ENCODE assay signal across 28 mouse cellular contexts in the genomic region with DNA sequence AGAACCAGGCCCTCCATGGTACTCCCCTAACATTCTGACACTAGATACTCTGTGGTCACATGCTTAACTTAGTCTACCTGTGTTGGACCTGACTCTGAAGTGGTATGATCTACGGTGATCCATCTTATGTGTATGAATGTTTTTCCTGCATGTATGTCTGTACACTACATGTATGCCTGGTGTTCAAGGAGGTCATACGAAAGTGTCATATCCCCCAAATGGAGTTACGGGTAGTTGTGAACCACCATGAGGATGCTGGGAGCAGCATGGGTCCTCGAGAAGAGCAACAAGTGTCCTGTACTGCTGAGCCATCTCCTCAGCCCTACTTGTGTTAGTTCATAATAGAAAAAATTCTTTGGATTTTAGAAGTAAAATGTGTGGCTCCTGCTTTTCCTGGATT. TPM values are rescaled to one million over a fixed set of nuclear protein-coding genes. Genes with fewer than 3 reads are reported as not detected.
"Had no signal": no experiment of that assay in that cellular context is flagged by ENCODE, and none has a peak within 500 bp of the region (broad histone marks: within the 10 kb centered on the region; RNA-seq: fewer than 3 reads in every experiment).

No protein-coding gene starts in this region.

- H3K9me3 ChIP-seq: embryonic facial prominence, embryonic 10.5 days; embryonic facial prominence, embryonic 12.5 days; embryonic facial prominence, embryonic 13.5 days; embryonic facial prominence, embryonic 15.5 days; forebrain, embryonic 10.5 days; forebrain, embryonic 12.5 days; forebrain, embryonic 13.5 days; forebrain, embryonic 15.5 days; heart, embryonic 10.5 days had no signal

- ATAC-seq: forebrain, embryonic 13.5 days; forebrain, embryonic 14.5 days; forebrain, embryonic 15.5 days; forebrain, embryonic 16.5 days; forebrain, postnatal 0 days had no signal

- H3K27me3 ChIP-seq: embryonic facial prominence, embryonic 12.5 days; embryonic facial prominence, embryonic 13.5 days; embryonic facial prominence, embryonic 15.5 days; forebrain, embryonic 12.5 days; forebrain, embryonic 13.5 days; forebrain, embryonic 15.5 days had no signal

- H3K27ac ChIP-seq: embryonic facial prominence, embryonic 10.5 days; embryonic facial prominence, embryonic 12.5 days; embryonic facial prominence, embryonic 13.5 days; embryonic facial prominence, embryonic 15.5 days; forebrain, embryonic 10.5 days; forebrain, embryonic 12.5 days; forebrain, embryonic 13.5 days; forebrain, embryonic 15.5 days; heart, adult 2 months; heart, embryonic 10.5 days had no signal

- H3K4me3 ChIP-seq: embryonic facial prominence, embryonic 10.5 days; embryonic facial prominence, embryonic 12.5 days; embryonic facial prominence, embryonic 13.5 days; embryonic facial prominence, embryonic 15.5 days; erythroblast, embryonic 14.5 days; forebrain, embryonic 10.5 days; forebrain, embryonic 12.5 days; forebrain, embryonic 13.5 days; forebrain, embryonic 15.5 days; heart, adult 2 months; heart, embryonic 10.5 days had no signal

- H3K4me2 ChIP-seq: embryonic facial prominence, embryonic 12.5 days; embryonic facial prominence, embryonic 13.5 days; embryonic facial prominence, embryonic 15.5 days; forebrain, embryonic 12.5 days; forebrain, embryonic 13.5 days; forebrain, embryonic 15.5 days had no signal

- H3K9ac ChIP-seq: embryonic facial prominence, embryonic 12.5 days; embryonic facial prominence, embryonic 13.5 days; embryonic facial prominence, embryonic 15.5 days; forebrain, embryonic 12.5 days; forebrain, embryonic 13.5 days; forebrain, embryonic 15.5 days; forebrain, postnatal 0 days had no signal

- DNase-seq: cerebellum, adult 2 months; cerebellum, adult 8-10 months; cerebellum, adult 9-10 months; cerebellum, adult 9-11 months; cerebellum, postnatal 10 days; cerebellum, postnatal 14 days; cerebellum, postnatal 25 days; cerebellum, postnatal 36 days; embryo, embryonic 11 days; forebrain, postnatal 0 days; gastrocnemius, postnatal 10 days; gastrocnemius, postnatal 14 days; gastrocnemius, postnatal 36 days; heart, adult 18-20 months; heart, adult 2 months had no signal

RNA-seq across cellular contexts. Expression of a gene that starts 8.1 kb away (rescaled TPM):
- total RNA-seq: gastrocnemius, adult 18-20 months; gastrocnemius, postnatal 36 days; heart, adult 18-20 months had no signal
- polyA plus RNA-seq: erythroblast, embryonic 14.5 days; heart, adult 2 months had no signal

RNA-seq across cellular contexts. Expression of a gene that starts 29.3 kb away (rescaled TPM):
- polyA plus RNA-seq: erythroblast, embryonic 14.5 days had no signal
